Mouse (Mus musculus): ENCODE measurements at regions not wholly inside any gene's neighbourhood (a gene's known extent, or its start where the extent isn't known, plus 50 kb on each side); places are given as distances from the start of the nearest gene placed in this dataset.

DNA sequence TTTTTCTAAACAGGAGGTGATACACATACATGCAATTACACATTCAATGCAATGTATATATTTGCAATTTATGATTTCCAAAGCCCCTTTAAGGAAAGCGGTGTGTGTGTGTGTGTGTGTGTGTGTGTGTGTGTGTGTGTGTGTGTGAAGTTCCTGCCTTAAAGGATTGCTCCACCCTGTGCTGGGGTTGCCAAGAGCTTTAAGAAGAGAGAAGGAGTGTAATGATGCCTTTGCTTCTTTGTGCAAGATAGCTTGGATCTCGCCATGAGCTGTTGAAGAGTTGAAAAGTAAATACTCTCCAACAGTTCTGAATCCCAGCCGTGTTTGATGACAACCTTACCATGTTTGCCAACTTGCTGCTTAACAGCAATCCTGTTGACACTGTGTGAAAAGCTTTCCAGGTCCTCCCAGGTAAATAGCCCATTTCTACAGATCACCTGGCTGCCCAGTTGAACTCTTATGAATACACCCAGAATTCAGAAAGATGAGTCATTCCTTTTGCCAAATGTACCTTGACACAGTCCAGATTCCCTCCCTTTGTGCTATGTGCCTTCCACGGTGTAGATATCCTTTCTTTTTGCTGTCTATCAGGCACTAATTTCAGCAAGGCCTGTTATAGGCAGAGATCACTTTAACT, 216.3 kb downstream of the Ikzf2 start:
- ATAC-seq, result no peak
- no peaks in the 10 kb centered on the region for H3K27me3 ChIP-seq (replicated peaks)

DNA sequence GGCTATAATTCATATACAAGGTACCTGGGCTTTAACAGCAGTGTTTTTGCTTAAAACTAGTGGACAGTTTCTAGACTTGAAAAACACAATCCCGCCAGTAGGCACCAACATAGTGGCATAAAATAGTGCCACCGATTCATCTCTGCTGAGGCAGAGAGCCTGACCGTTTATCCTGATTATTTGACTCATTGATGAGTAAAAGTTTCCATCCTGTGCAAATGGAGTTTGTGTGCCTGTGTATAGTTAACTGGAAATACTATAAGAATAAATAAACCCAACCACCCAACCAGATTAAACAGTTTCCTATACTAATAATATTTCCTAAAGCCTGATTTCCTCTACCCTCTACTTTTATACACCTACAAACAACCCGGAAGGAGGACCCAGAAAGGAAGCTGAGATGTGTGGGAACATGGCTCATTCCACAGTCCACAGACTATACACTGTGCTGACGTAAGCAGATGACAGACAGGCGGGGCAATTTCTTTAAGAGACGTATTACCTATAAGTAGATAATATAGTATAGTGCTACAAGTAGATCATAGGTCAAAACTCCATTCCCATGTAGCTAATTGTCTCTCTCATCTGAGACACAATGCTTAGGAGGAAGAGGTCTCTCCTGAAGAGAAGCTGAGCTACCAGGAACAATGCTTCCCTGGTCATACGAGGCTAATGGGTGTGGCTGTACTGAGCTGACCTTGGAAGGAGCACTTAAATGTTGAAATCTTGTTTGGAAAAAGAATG, 217.7 kb downstream of the Ikzf2 start:
- Histone ChIP-seq H3K4me2 (no peak overlapping the region), H3K9me3 (replicated peaks) (no peaks in the 10 kb centered on the region), H3K27ac (no peak overlapping the region), H3K4me3 (no peak overlapping the region), H3K36me3 (no peaks in the 10 kb centered on the region), H3K4me1 (no peaks in the 10 kb centered on the region), H3K27me3 (replicated peaks) (no peaks in the 10 kb centered on the region), H3K9ac (no peak overlapping the region)
- ATAC-seq, result no peak
- 67% methylated on average over 8 of the region's 8 CpGs for WGBS (ENCODE audit: insufficient replicate concordance)

More for the DNA sequence above, 216.3 kb downstream of the Ikzf2 start:
- H3K4me2 ChIP-seq, result no peak overlapping the region
- H3K4me1 ChIP-seq, result no peaks in the 10 kb centered on the region
- H3K9ac ChIP-seq, result no peak overlapping the region
- WGBS (ENCODE audit: insufficient replicate concordance), result 67% methylated on average over 4 of the region's 4 CpGs
- no peaks in the 10 kb centered on the region for H3K9me3 ChIP-seq (replicated peaks)
- no peak overlapping the region for H3K27ac ChIP-seq
- H3K4me3 ChIP-seq, result no peak overlapping the region
- no peaks in the 10 kb centered on the region for H3K36me3 ChIP-seq

DNA sequence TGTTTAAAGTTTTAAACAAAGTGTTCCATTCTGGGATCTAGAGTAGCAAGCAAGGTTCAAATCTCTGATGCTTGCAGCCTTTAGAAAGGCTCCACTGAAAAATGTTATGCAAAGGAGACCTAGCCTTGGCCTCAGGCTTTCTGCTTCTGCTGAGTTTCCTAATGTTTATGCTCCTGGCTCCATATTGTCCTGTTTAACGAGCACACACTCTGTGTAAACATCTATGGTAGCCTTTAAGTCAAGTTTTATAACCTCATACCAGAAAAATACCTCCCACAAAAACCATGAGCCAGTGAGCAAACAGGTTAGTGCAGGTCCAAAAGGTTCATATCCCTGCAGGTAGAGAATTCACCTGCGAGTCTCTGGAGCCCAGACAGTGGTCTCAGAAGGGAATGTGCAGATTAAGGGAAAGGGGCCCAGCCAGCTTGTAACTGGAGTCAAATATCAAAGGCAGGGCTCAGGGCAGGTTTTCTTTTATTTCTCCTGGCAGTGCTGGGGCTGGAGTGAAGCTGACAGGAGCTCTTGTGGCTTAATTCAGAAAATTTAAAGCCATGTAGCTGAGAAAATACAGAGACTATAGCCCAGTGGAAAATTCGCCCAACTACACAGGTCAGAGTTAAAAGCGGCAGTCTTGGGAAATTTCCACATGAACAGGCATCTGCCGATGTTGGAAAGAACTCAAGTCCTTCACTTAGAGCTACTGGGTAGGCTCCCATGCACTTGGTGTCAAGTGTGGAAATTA, 220.3 kb downstream of the Ikzf2 start:
- Histone ChIP-seq H3K36me3 (no peaks in the 10 kb centered on the region), H3K4me1 (no peaks in the 10 kb centered on the region), H3K27me3 (replicated peaks) (no peaks in the 10 kb centered on the region), H3K4me3 (no peak overlapping the region), H3K4me2 (no peak overlapping the region), H3K27ac (no peak overlapping the region), H3K9ac (no peak overlapping the region), H3K9me3 (replicated peaks) (no peaks in the 10 kb centered on the region)
- ATAC-seq, result no peak
- 54% methylated on average over 5 of the region's 5 CpGs for WGBS (ENCODE audit: insufficient replicate concordance)

GRCm38 (mm10) chr1:69461191-69461590, 225.9 kb downstream of the Ikzf2 start:
- no peak overlapping the region for H3K4me3 ChIP-seq

DNA sequence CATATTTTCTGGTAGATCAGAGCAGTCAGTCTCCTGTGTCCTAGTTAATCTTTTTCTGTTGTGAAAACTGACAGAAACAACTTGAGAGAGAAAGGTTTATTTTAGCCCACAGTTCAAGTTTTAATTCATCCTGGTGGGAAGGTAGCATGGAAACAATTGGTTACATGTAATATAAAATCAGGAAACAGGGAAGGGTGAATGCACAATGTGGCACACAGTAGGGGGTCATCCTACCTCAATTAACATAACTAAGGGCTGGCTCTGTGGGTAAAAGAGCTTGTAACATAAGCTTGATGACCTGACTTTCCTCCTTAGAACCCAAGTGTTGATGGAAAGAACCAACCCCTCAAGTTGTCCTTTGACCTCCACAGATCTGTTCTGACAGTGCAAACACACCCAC, 227.1 kb downstream of the Ikzf2 start:
- Histone ChIP-seq H3K27ac (no peak overlapping the region), H3K4me3 (no peak overlapping the region), H3K27me3 (replicated peaks) (no peaks in the 10 kb centered on the region), H3K4me2 (no peak overlapping the region), H3K9me3 (replicated peaks) (no peaks in the 10 kb centered on the region), H3K9ac (no peak overlapping the region), H3K4me1 (no peaks in the 10 kb centered on the region), H3K36me3 (no peaks in the 10 kb centered on the region)
- no peak for ATAC-seq

More at GRCm38 (mm10) chr1:69461191-69461590, 225.9 kb downstream of the Ikzf2 start:
- H3K36me3 ChIP-seq, result no peaks in the 10 kb centered on the region
- 75% methylated on average over 3 of the region's 3 CpGs for WGBS (ENCODE audit: insufficient replicate concordance)
- ATAC-seq, result no peak
- no peaks in the 10 kb centered on the region for H3K4me1 ChIP-seq
- no peaks in the 10 kb centered on the region for H3K9me3 ChIP-seq (replicated peaks)
- H3K27ac ChIP-seq, result no peak overlapping the region
- no peaks in the 10 kb centered on the region for H3K27me3 ChIP-seq (replicated peaks)
- no peak overlapping the region for H3K9ac ChIP-seq
- no peak overlapping the region for H3K4me2 ChIP-seq

DNA sequence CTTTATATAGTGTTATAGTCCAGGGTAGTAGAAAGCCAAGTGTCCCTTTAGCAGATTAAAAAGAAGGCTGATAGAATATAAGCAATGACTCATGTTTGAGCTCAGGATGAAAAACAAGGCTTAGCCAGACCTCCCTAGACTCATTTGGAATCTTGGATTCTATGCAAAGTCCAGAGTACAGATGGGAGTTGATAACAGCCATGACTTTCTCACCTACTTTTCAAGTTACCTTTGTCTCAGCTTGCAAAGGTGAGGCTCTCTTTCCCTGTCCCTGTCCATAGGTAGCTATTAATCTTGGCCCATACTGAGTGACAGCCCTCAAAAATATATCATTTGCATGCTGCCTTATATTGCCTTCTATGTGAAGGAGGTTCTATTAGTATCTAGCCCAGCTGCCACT, 229.6 kb downstream of the Ikzf2 start:
- Histone ChIP-seq H3K27ac (no peak overlapping the region), H3K9me3 (replicated peaks) (no peaks in the 10 kb centered on the region), H3K27me3 (replicated peaks) (no peaks in the 10 kb centered on the region), H3K4me1 (no peaks in the 10 kb centered on the region), H3K36me3 (no peaks in the 10 kb centered on the region), H3K9ac (no peak overlapping the region), H3K4me2 (no peak overlapping the region), H3K4me3 (no peak overlapping the region)
- no peak for ATAC-seq

DNA sequence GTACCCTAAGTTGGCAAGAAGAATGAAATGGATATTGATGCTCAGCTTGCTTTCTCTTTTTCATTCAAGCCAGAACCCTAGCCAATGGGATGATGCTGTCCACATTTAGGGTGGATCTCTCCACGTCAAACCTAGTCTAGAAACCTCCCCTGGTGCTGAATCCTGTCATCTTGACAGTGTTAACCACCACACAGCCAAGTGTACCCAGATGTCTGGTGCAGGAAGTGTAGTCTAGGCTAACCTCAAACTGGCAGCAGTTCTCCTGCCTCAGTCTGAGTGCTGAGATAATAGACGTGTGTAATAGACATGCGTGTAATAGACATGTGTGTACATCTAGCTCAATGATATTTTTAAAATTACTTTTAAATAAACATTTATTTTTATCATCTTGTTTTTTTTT, 233.1 kb downstream of the Ikzf2 start:
- no peak overlapping the region for H3K4me3 ChIP-seq
- H3K27me3 ChIP-seq (replicated peaks), result no peaks in the 10 kb centered on the region
- no peak for ATAC-seq
- H3K9ac ChIP-seq, result no peak overlapping the region
- no peaks in the 10 kb centered on the region for H3K36me3 ChIP-seq
- H3K9me3 ChIP-seq (replicated peaks), result no peaks in the 10 kb centered on the region
- H3K4me1 ChIP-seq, result no peaks in the 10 kb centered on the region
- H3K4me2 ChIP-seq, result no peak overlapping the region
- WGBS (ENCODE audit: insufficient replicate concordance), result 61% methylated on average over 3 of the region's 3 CpGs
- no peak overlapping the region for H3K27ac ChIP-seq

- no peaks in the 10 kb centered on the region for H3K27me3 ChIP-seq (replicated peaks)
- H3K36me3 ChIP-seq, result no peaks in the 10 kb centered on the region
- no peaks in the 10 kb centered on the region for H3K4me1 ChIP-seq
- H3K9ac ChIP-seq, result no peak overlapping the region
- no peaks in the 10 kb centered on the region for H3K9me3 ChIP-seq (replicated peaks)
- no peak overlapping the region for H3K4me3 ChIP-seq
- no peak overlapping the region for H3K27ac ChIP-seq
- ATAC-seq, result no peak
- no peak overlapping the region for H3K4me2 ChIP-seq
Measured at GRCm38 (mm10) chr1:69452910-69453309, 234.1 kb downstream of the Ikzf2 start.

GRCm38 (mm10) chr1:69450455-69450854, 236.6 kb downstream of the Ikzf2 start:
- Histone ChIP-seq H3K9me3 (replicated peaks) (no peaks in the 10 kb centered on the region), H3K36me3 (no peaks in the 10 kb centered on the region), H3K4me1 (no peaks in the 10 kb centered on the region), H3K9ac (no peak overlapping the region), H3K4me3 (no peak overlapping the region), H3K27me3 (replicated peaks) (no peaks in the 10 kb centered on the region), H3K27ac (no peak overlapping the region), H3K4me2 (no peak overlapping the region)
- no peak for ATAC-seq
- WGBS (ENCODE audit: insufficient replicate concordance), result 41% methylated on average over 2 of the region's 2 CpGs

DNA sequence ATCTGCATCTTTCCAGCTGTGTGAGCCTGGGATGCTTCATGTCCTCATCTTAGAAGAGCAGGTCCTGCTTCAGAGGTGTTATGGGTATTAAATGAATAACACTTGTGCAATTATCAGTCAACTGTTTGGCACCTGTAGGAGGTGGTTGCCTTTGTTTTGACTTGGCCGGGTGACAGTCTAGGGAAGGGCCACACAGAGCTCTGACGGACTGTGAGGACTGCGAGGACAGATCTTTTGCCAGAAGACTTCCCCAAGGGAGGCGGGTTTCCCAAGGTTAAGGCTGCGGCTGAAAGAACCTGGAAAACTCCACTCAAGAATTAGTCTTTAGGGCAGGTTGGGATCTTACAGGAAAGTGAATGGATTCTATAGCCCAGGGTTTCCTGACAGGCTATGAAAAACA, 239.8 kb downstream of the Ikzf2 start:
- ATAC-seq, result no peak
- no peaks in the 10 kb centered on the region for H3K36me3 ChIP-seq
- 75% methylated on average over 5 of the region's 5 CpGs for WGBS (ENCODE audit: insufficient replicate concordance)

DNA sequence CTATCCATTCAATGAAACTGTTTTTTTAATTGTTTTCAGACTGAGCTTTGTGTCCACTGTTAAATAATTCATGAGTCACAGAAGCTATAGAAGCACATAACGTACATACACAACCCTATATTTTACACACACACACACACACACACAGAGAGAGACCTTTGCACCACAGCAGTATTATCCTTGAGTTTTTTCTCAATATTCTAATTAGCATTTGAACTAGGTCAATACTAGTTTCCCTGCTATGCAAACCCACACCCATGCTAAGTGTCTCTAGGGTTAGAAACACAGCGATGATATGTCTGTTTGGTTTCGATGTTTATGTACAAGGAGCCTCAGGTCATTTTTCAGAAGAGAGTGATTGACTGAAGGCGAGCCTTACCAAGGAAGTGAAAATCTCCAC, 242.3 kb downstream of the Ikzf2 start:
- H3K36me3 ChIP-seq, result no peaks in the 10 kb centered on the region
- no peak overlapping the region for H3K9ac ChIP-seq
- no peak overlapping the region for H3K4me2 ChIP-seq
- WGBS (ENCODE audit: insufficient replicate concordance), result 76% methylated on average over 4 of the region's 4 CpGs
- no peak for ATAC-seq
- no peak overlapping the region for H3K27ac ChIP-seq
- no peak overlapping the region for H3K4me3 ChIP-seq
- no peaks in the 10 kb centered on the region for H3K9me3 ChIP-seq (replicated peaks)
- 0 out of 2 replicates have a peak, but pooled peaks cover 3% of the 10 kb centered on the region for H3K4me1 ChIP-seq
- H3K27me3 ChIP-seq (replicated peaks), result no peaks in the 10 kb centered on the region

More for the DNA sequence above, 239.8 kb downstream of the Ikzf2 start:
- H3K9me3 ChIP-seq (replicated peaks), result no peaks in the 10 kb centered on the region
- H3K27me3 ChIP-seq (replicated peaks), result no peaks in the 10 kb centered on the region
- no peak overlapping the region for H3K4me3 ChIP-seq
- no peak overlapping the region for H3K9ac ChIP-seq
- H3K4me1 ChIP-seq, result no peaks in the 10 kb centered on the region
- H3K27ac ChIP-seq, result no peak overlapping the region
- no peak overlapping the region for H3K4me2 ChIP-seq

- Histone ChIP-seq H3K36me3 (no peaks in the 10 kb centered on the region), H3K4me2 (no peak overlapping the region), H3K9me3 (replicated peaks) (no peaks in the 10 kb centered on the region), H3K27me3 (replicated peaks) (no peaks in the 10 kb centered on the region), H3K27ac (no peak overlapping the region), H3K9ac (no peak overlapping the region), H3K4me3 (no peak overlapping the region), H3K4me1 (0 out of 2 replicates have a peak, but pooled peaks cover 3% of the 10 kb centered on the region)
- WGBS (ENCODE audit: insufficient replicate concordance), result 46% methylated on average over 7 of the region's 7 CpGs
- ATAC-seq, result no peak
Measured at GRCm38 (mm10) chr1:69443466-69443865, 243.6 kb downstream of the Ikzf2 start.

All from liver, embryonic 12.5 days (tissue).